Mouse (Mus musculus): ENCODE data around the gene Gm13420.

DNA sequence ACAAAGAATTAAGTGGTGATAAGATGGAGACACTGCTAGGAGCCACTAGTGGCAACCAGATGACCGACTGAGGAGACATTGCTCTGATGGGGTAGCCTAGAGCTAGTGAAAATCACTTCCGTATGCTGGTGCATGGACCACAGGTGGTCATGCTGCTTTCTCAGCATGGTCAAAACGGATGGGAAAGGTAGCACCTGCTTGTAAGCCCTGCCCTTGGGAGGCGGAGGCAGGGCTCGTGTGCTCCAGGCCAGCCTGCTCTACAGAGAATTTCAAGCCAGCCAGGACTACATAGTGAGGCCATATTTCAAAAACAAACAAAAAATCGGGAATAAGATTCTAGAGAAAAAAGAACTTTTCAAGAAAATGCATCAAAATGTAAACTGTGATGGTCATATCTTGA lies 50.1 kb downstream of the Gm13420 start:
- no peak for TF ChIP-seq CTCF (conservative IDR thresholded peaks at IDR 0.05 in 1 of 2, IDR thresholded peaks at IDR 0.05 in 1 of 2; ENCODE audit: low read depth in 2 of 2, low read length in 2 of 2)
- TF ChIP-seq TCF12 (IDR thresholded peaks at IDR 0.05; ENCODE audit: low read depth, low read length) = no peak
- no peak for TF ChIP-seq BHLHE40 (IDR thresholded peaks at IDR 0.05; ENCODE audit: low read depth, low read length)
- no peak for TF ChIP-seq USF1 (IDR thresholded peaks at IDR 0.05; ENCODE audit: low read depth, low read length)
- no peak for TF ChIP-seq E2F4 (IDR thresholded peaks at IDR 0.05; ENCODE audit: insufficient replicate concordance, low read depth, low read length)
- TF ChIP-seq UBTF (IDR thresholded peaks at IDR 0.05; ENCODE audit: low read depth, low read length) = no peak
- no peak for TF ChIP-seq ETS1 (conservative IDR thresholded peaks at IDR 0.05; ENCODE audit: low read depth, low read length)
- no peak for TF ChIP-seq POLR2A (IDR thresholded peaks at IDR 0.05; ENCODE audit: low read depth, low read length)
- TF ChIP-seq ZKSCAN1 (IDR thresholded peaks at IDR 0.05; ENCODE audit: borderline replicate concordance, low read depth, low read length) = no peak
- TF ChIP-seq EP300 (IDR thresholded peaks at IDR 0.05; ENCODE audit: low read length) = no peak
- TF ChIP-seq JUND (conservative IDR thresholded peaks at IDR 0.05; ENCODE audit: low read depth, low read length) = no peak
